Mouse (Mus musculus): ENCODE measurements around the gene Usp15. TPM values are rescaled to one million over a fixed set of nuclear protein-coding genes. Genes with fewer than 3 reads are reported as not detected.

Usp15 gene
- polyA plus RNA-seq, 1 experiment from 2014 or later: 66.4 TPM

DNA sequence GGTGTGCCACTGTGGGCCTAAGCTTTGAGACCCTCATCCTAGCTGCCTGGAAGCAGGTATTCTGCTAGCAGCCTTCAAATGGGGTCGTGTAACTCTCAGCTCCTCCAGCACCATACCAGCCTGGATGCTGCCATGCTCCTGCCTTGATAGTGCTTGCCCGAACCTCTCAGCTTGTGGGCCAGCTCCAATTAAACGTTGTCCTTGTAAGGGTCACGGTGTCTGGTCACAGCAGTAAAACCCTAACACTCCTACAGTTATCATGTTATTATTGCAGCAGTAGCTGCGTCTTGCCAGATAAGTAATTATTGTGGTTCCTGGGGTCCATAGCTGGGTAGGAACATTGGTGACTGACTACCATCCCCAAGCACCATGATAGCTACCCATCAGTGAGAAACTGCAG is 4.2 kb upstream of the Usp15 start:
- WGBS: 94% methylated on average over 5 of the region's 5 CpGs
- Histone ChIP-seq H3K36me3 (ENCODE audit: control insufficient read depth, insufficient read depth, low read length) (no peaks in the 10 kb centered on the region), H3K27ac (ENCODE audit: low read length) (no peak overlapping the region), H3K4me2 (ENCODE audit: low read depth, low read length) (no peak overlapping the region), H3K9me3 (ENCODE audit: control insufficient read depth, low read length) (no peaks in the 10 kb centered on the region), H3K27me3 (ENCODE audit: control insufficient read depth, insufficient read depth, low read depth, low read length) (no peaks in the 10 kb centered on the region), H3K4me1 (replicated peaks; ENCODE audit: control insufficient read depth, insufficient read depth, low read length) (no peaks in the 10 kb centered on the region), H3K4me3 (ENCODE audit: low read length) (no peak overlapping the region), H3K9ac (ENCODE audit: low read length) (no peak overlapping the region)
- no peak for ATAC-seq (ENCODE audit: low read depth)

DNA sequence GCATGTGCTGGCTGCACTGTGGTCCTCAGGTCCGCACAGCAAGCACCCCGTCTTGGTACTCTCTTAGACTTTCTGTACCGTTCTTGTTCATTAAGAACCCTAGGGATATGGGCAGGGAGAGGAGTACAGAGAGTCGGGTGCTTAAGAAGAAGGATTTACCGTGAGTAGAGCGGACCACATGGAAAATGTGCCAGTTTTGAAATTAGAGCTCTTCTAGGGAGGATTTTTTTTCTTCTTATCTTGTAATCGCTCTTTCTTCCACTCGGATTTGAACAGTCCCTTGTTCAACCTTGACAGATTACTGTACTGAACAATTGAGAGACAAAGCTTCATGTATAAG is 3.5 kb upstream of the Usp15 start:
- no peak overlapping the region for H3K4me2 ChIP-seq (ENCODE audit: low read depth, low read length)
- H3K4me1 ChIP-seq (replicated peaks; ENCODE audit: control insufficient read depth, insufficient read depth, low read length): peaks cover 3% of the 10 kb centered on the region; the same call in 1 of the 2 replicates
- WGBS: 75% methylated on average over 8 of the region's 8 CpGs
- no peaks in the 10 kb centered on the region for H3K27me3 ChIP-seq (ENCODE audit: control insufficient read depth, insufficient read depth, low read depth, low read length)
- no peak overlapping the region for H3K4me3 ChIP-seq (ENCODE audit: low read length)
- H3K9ac ChIP-seq (ENCODE audit: low read length): no peak overlapping the region
- no peaks in the 10 kb centered on the region for H3K9me3 ChIP-seq (ENCODE audit: control insufficient read depth, low read length)
- no peaks in the 10 kb centered on the region for H3K36me3 ChIP-seq (ENCODE audit: control insufficient read depth, insufficient read depth, low read length)
- ATAC-seq (ENCODE audit: low read depth): no peak
- H3K27ac ChIP-seq (ENCODE audit: low read length): no peak overlapping the region

DNA sequence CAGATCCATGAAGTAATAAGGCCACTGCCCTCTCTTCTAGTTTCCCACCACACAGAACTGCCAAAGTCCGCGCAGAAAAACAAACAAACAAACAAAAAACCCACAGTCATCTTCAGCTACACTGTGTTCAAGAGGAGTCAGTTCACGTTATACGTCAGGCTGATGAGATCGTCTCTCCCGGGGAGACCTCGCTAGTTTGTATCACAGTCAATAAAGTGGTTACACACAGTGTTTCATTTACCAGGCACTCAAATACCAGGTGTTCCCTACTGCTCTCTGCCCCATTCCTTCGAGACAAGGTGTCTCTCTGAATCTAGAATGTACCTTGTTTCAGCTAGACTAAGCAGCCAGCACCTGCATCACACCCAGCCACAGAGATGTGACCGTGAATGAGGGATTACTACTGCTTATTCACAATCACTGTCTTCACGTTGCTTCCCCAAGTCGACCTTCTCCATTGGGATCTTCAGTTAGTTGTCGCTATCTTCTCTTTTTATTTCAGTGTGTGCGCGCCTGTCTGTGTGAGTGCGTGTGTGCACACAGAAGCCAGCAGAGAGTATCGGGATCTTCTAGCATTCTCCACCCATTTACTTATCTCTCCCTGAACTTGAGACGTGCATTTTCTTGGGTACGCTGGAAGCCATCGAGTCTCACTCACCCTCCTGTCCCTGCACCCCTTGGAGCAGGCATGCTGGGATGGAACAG is 3.0 kb upstream of the Usp15 start:
- 78% methylated on average over 19 of the region's 19 CpGs for WGBS
- H3K9ac ChIP-seq (ENCODE audit: low read length): no peak overlapping the region
- peaks cover 3% of the 10 kb centered on the region; the same call in 1 of the 2 replicates for H3K4me1 ChIP-seq (replicated peaks; ENCODE audit: control insufficient read depth, insufficient read depth, low read length)
- H3K4me2 ChIP-seq (ENCODE audit: low read depth, low read length): no peak overlapping the region
- no peak overlapping the region for H3K27ac ChIP-seq (ENCODE audit: low read length)
- no peaks in the 10 kb centered on the region for H3K9me3 ChIP-seq (ENCODE audit: control insufficient read depth, low read length)
- H3K4me3 ChIP-seq (ENCODE audit: low read length): no peak overlapping the region
- H3K27me3 ChIP-seq (ENCODE audit: control insufficient read depth, insufficient read depth, low read depth, low read length): no peaks in the 10 kb centered on the region
- no peaks in the 10 kb centered on the region for H3K36me3 ChIP-seq (ENCODE audit: control insufficient read depth, insufficient read depth, low read length)
- no peak for ATAC-seq (ENCODE audit: low read depth)

DNA sequence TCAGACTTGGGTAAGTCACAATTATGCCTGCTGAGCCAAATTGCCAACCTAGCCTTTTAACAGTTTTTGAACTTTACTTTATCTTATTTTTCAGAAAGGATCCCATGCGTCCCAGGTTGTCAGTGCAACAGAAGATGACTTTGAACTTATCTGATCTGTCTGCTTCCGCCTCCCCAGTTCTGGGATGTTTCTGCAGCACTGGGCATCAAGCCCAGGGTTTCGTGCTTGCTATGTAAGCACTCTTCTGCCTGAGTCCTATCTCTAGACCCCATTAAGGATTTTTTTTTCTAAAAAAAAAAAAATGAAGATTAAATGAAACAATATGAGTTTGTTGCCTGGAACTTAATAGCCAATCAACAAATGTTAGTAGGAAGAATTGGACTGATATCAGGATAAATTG is 2.3 kb upstream of the Usp15 start:
- Histone ChIP-seq H3K9me3 (ENCODE audit: control insufficient read depth, low read length) (no peaks in the 10 kb centered on the region), H3K27ac (ENCODE audit: low read length) (no peak overlapping the region), H3K4me2 (ENCODE audit: low read depth, low read length) (no peak overlapping the region), H3K27me3 (ENCODE audit: control insufficient read depth, insufficient read depth, low read depth, low read length) (no peaks in the 10 kb centered on the region), H3K4me1 (replicated peaks; ENCODE audit: control insufficient read depth, insufficient read depth, low read length) (peaks cover 3% of the 10 kb centered on the region; the same call in 1 of the 2 replicates), H3K36me3 (ENCODE audit: control insufficient read depth, insufficient read depth, low read length) (no peaks in the 10 kb centered on the region), H3K4me3 (ENCODE audit: low read length) (no peak overlapping the region), H3K9ac (ENCODE audit: low read length) (no peak overlapping the region)
- WGBS: 38% methylated on average over 3 of the region's 3 CpGs
- no peak for ATAC-seq (ENCODE audit: low read depth)

DNA sequence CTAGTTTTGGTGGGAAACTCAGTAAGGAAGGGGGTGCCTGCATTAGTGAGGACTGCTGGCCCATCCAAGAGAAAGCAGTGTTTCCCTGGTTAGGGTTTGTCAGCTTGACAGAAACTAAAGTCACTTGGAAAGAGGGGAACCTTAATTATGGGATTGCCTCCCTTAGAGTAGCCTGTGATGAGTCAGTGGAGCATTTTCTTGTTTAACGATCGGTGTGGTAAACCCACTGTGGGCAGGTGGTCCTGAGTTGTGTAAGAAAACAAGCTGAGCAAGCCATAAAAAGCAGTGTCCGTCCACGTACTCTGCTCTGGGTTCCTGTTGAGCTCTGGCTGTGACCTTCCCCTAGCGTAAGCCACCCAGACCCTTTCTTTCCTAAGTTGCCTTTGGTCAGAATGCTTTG is 1.4 kb upstream of the Usp15 start:
- 87% methylated on average over 5 of the region's 5 CpGs for WGBS
- 0 out of 2 replicates have a peak overlapping the region, but pooled peaks have one; percentile 3 for H3K27ac ChIP-seq (ENCODE audit: low read length)
- no peaks in the 10 kb centered on the region for H3K9me3 ChIP-seq (ENCODE audit: control insufficient read depth, low read length)
- H3K4me1 ChIP-seq (replicated peaks; ENCODE audit: control insufficient read depth, insufficient read depth, low read length): peaks cover 3% of the 10 kb centered on the region; the same call in 1 of the 2 replicates
- no peaks in the 10 kb centered on the region for H3K36me3 ChIP-seq (ENCODE audit: control insufficient read depth, insufficient read depth, low read length)
- no peak overlapping the region for H3K9ac ChIP-seq (ENCODE audit: low read length)
- no peak overlapping the region for H3K4me2 ChIP-seq (ENCODE audit: low read depth, low read length)
- ATAC-seq (ENCODE audit: low read depth): no peak
- no peak overlapping the region for H3K4me3 ChIP-seq (ENCODE audit: low read length)
- H3K27me3 ChIP-seq (ENCODE audit: control insufficient read depth, insufficient read depth, low read depth, low read length): no peaks in the 10 kb centered on the region

DNA sequence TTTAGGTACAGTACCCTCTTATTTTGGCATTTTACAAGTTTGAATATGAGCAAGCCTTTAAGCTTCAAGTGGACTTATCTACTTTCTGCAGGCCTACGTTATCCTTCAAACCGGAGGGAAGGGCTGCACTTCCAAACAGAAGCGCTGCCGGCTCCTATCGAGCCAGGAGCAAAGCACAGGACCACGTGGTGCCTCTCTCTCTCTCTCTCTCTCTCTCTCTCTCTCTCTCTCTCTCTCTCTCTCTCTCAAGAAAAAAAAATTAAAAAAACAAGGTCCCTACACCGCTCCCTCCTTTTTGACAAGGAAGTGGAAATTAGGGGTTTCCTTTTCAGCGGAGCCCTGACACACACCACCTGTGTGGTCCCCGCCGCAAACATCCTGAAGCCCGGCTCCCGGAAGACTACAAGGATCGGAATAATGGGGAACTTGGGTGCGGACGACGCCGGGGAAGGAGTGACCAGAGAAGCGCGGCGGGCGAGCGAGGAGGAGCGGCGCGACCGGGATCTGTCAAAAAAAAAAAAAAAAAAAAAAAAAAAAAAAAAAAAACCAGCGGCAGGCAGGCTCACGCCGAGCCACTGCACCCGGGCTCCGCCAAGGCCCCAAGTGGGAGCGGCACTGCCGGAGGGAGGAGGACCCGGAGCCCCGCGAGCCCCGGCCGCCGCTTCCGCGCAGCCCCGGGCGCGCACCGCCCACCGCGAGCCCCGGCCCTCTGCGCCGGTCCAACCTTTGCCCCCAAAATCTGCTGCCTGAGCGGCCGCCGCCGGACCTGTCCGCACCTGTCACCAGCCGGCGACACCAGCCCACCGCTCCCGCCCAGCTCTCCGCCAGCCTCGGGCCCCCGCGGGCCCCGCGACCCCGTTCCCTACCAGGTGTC is 597 bp downstream of the Usp15 start:
- no peaks in the 10 kb centered on the region for H3K27me3 ChIP-seq (ENCODE audit: control insufficient read depth, insufficient read depth, low read depth, low read length)
- H3K4me2 ChIP-seq (ENCODE audit: low read depth, low read length): peak overlapping the region; percentile 62
- peak overlapping the region; percentile 83 for H3K27ac ChIP-seq (ENCODE audit: low read length)
- ATAC-seq (ENCODE audit: low read depth): peak; percentile 69
- peaks cover 3% of the 10 kb centered on the region; the same call in 1 of the 2 replicates for H3K4me1 ChIP-seq (replicated peaks; ENCODE audit: control insufficient read depth, insufficient read depth, low read length)
- H3K9me3 ChIP-seq (ENCODE audit: control insufficient read depth, low read length): no peaks in the 10 kb centered on the region
- no peaks in the 10 kb centered on the region for H3K36me3 ChIP-seq (ENCODE audit: control insufficient read depth, insufficient read depth, low read length)
- peak overlapping the region; percentile 96 for H3K4me3 ChIP-seq (ENCODE audit: low read length)
- WGBS: under 1% methylated on average over 55 of the region's 66 CpGs
- H3K9ac ChIP-seq (ENCODE audit: low read length): peak overlapping the region; percentile 91

DNA sequence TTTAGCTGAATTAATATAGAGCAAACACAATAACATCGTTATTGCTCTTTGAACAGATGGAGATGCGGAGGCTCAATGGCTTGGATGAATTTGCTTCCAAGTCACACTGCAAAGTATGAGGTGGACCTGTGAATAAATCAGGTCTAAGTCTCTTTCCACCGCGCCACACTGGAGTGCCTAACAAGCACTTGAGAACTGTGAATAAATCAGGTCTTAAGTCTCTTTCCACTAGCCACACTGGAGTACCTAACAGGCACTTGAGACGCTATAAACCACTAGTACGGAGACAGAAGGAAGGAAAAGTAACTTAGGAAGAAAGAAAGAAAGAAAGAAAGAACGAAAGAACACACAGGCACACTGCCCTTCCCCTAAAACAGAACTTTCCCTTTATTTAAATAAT is 1.3 kb downstream of the Usp15 start:
- H3K4me3 ChIP-seq (ENCODE audit: low read length): peak overlapping the region; percentile 96
- H3K27ac ChIP-seq (ENCODE audit: low read length): no peak overlapping the region
- no peak overlapping the region for H3K9ac ChIP-seq (ENCODE audit: low read length)
- H3K4me2 ChIP-seq (ENCODE audit: low read depth, low read length): peak overlapping the region; percentile 62
- H3K36me3 ChIP-seq (ENCODE audit: control insufficient read depth, insufficient read depth, low read length): no peaks in the 10 kb centered on the region
- 17% methylated on average over 7 of the region's 7 CpGs for WGBS
- no peaks in the 10 kb centered on the region for H3K9me3 ChIP-seq (ENCODE audit: control insufficient read depth, low read length)
- no peaks in the 10 kb centered on the region for H3K27me3 ChIP-seq (ENCODE audit: control insufficient read depth, insufficient read depth, low read depth, low read length)
- peaks cover 3% of the 10 kb centered on the region; the same call in 1 of the 2 replicates for H3K4me1 ChIP-seq (replicated peaks; ENCODE audit: control insufficient read depth, insufficient read depth, low read length)
- no peak for ATAC-seq (ENCODE audit: low read depth)

DNA sequence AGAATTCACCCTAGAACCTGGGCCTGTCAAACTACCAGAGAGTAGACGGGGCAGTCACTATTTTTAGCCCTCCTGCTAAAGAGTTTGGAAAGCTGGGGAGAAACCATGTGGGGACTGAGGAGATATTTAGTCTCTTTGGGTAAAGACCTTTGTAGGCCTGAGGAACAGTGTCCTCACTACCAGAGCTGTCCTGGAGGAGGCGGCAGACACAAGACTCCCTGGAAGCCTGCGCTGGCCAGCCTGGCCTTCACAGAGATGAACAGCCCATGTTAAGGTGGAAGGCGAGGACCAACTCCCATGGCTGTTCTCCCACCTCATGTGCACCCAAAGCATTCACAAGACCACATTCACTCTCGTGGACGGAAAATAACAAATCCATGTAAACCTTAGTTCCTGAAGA is 5.8 kb downstream of the Usp15 start:
- H3K4me3 ChIP-seq (ENCODE audit: low read length): no peak overlapping the region
- H3K36me3 ChIP-seq (ENCODE audit: control insufficient read depth, insufficient read depth, low read length): no peaks in the 10 kb centered on the region
- no peak for ATAC-seq (ENCODE audit: low read depth)
- H3K9ac ChIP-seq (ENCODE audit: low read length): no peak overlapping the region
- 72% methylated on average over 6 of the region's 6 CpGs for WGBS
- H3K4me1 ChIP-seq (replicated peaks; ENCODE audit: control insufficient read depth, insufficient read depth, low read length): peaks cover 16% of the 10 kb centered on the region
- no peak overlapping the region for H3K27ac ChIP-seq (ENCODE audit: low read length)
- no peaks in the 10 kb centered on the region for H3K27me3 ChIP-seq (ENCODE audit: control insufficient read depth, insufficient read depth, low read depth, low read length)
- H3K9me3 ChIP-seq (ENCODE audit: control insufficient read depth, low read length): no peaks in the 10 kb centered on the region
- no peak overlapping the region for H3K4me2 ChIP-seq (ENCODE audit: low read depth, low read length)

DNA sequence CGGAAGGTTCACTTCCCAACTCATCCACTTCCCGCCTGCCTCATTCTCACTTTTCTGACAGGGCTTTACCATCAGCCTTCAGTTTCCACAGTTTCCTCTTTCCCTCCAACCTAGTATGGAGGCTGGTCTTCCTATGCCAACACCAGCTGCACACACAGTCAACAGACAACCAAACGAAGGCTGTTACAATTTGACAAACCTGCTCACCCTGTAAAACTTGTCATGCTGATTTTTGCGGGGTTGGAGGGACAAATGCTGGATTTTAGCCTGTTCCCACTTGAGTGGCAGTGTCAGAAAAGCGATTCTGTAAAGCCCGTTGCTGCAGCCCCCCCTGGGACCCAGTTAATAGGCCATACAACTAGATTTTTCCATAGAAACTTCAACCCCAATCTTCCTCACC is 9.5 kb downstream of the Usp15 start:
- Histone ChIP-seq H3K4me3 (ENCODE audit: low read length) (no peak overlapping the region), H3K9me3 (ENCODE audit: control insufficient read depth, low read length) (no peaks in the 10 kb centered on the region), H3K27ac (ENCODE audit: low read length) (no peak overlapping the region), H3K27me3 (ENCODE audit: control insufficient read depth, insufficient read depth, low read depth, low read length) (no peaks in the 10 kb centered on the region), H3K4me2 (ENCODE audit: low read depth, low read length) (no peak overlapping the region), H3K9ac (ENCODE audit: low read length) (no peak overlapping the region), H3K36me3 (ENCODE audit: control insufficient read depth, insufficient read depth, low read length) (no peaks in the 10 kb centered on the region), H3K4me1 (replicated peaks; ENCODE audit: control insufficient read depth, insufficient read depth, low read length) (peaks cover 18% of the 10 kb centered on the region)
- 60% methylated on average over 6 of the region's 6 CpGs for WGBS
- ATAC-seq (ENCODE audit: low read depth): no peak

Measured in lung, embryonic 16.5 days (tissue).